Mouse (Mus musculus): ENCODE measurements around the gene Slc38a3. TPM values are rescaled to one million over a fixed set of nuclear protein-coding genes. Genes with fewer than 3 reads are reported as not detected.

Gene Slc38a3
- polyA plus RNA-seq, 1 experiment from 2014 or later: 32.9 TPM

DNA sequence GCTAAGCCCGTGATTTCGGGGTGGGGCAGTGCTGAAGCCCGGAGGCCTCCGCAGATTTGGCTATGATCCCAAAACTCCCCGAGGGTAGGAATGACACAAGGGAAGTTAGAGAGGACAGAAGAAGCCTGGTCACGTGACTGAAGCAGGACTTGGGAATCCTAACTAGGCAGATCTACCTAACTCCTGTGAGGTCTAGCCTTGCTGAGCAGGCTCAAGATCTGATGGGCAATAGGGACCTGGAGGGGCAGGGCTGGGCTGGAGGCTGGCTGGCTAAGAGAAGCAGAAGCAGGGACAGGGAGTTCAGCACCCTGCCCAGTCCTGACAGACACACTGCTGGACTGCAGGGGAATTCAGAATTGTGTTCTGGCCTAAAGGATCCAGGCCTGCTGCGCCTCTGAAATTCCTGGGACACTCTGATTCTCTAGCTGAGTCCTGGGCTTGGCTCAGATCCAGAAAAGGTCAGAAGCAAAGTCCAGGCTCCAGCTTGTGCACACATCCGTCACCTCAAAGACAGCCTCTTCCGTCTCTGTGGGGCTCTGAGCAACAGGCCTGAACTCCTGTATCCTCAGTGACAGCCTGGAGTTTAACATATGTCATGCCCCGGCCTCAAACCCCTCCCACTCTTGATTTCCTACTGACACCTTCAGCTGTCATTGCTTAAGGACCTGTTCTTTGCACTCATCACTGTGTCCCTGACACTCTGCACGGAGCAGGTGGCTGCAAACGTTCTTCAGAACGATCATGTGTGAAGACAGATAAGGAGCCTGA, 50.4 kb downstream of the Slc38a3 start:
- H3K4me3 ChIP-seq (ENCODE audit: low read depth, low read length): no peak overlapping the region
- H3K9ac ChIP-seq (ENCODE audit: low read length): no peak overlapping the region
- H3K9me3 ChIP-seq (replicated peaks; ENCODE audit: control insufficient read depth, low read length): no peaks in the 10 kb centered on the region
- no peak overlapping the region for H3K4me2 ChIP-seq (ENCODE audit: low read length)
- DNase-seq (ENCODE audit: low spot score): peak; percentile 50
- peaks cover 4% of the 10 kb centered on the region for H3K4me1 ChIP-seq (ENCODE audit: control insufficient read depth, insufficient read depth, low read length)
- 45% methylated on average over 13 of the region's 13 CpGs for WGBS
- peaks cover 80% of the 10 kb centered on the region for H3K36me3 ChIP-seq (ENCODE audit: control insufficient read depth, insufficient read depth, low read length)
- ATAC-seq: no peak
- H3K27ac ChIP-seq (ENCODE audit: low read depth, low read length): 0 out of 2 replicates have a peak overlapping the region, but pooled peaks have one; percentile 27
- no peaks in the 10 kb centered on the region for H3K27me3 ChIP-seq (replicated peaks; ENCODE audit: control insufficient read depth, insufficient read depth, low read length)

DNA sequence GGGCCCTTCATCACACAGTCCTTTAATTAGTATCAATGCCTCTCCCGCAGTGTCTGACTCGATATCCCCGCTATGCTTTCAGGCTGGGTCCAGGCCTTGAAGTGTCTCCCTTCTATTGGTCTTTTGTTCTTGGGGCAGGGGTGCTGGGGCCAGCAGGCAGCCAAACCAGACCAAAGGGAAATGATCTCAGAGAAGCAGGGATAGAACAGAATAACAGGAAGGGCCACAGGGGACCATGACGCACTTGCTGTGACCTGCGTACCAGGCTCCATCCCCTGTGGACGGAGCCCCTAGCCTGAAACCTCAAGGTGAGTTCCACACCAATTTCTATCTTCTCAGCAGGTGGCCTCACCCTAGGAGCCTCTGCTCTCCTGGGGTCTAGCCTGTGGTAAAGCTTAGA, 51.2 kb downstream of the Slc38a3 start:
- Histone ChIP-seq H3K9ac (ENCODE audit: low read length) (no peak overlapping the region), H3K27ac (ENCODE audit: low read depth, low read length) (0 out of 2 replicates have a peak overlapping the region, but pooled peaks have one; percentile 27), H3K9me3 (replicated peaks; ENCODE audit: control insufficient read depth, low read length) (no peaks in the 10 kb centered on the region), H3K4me2 (ENCODE audit: low read length) (no peak overlapping the region), H3K36me3 (ENCODE audit: control insufficient read depth, insufficient read depth, low read length) (peaks cover 76% of the 10 kb centered on the region), H3K4me3 (ENCODE audit: low read depth, low read length) (no peak overlapping the region), H3K4me1 (ENCODE audit: control insufficient read depth, insufficient read depth, low read length) (peaks cover 5% of the 10 kb centered on the region), H3K27me3 (replicated peaks; ENCODE audit: control insufficient read depth, insufficient read depth, low read length) (no peaks in the 10 kb centered on the region)
- WGBS: 82% methylated on average over 6 of the region's 6 CpGs
- DNase-seq (ENCODE audit: low spot score): no peak
- ATAC-seq: no peak

DNA sequence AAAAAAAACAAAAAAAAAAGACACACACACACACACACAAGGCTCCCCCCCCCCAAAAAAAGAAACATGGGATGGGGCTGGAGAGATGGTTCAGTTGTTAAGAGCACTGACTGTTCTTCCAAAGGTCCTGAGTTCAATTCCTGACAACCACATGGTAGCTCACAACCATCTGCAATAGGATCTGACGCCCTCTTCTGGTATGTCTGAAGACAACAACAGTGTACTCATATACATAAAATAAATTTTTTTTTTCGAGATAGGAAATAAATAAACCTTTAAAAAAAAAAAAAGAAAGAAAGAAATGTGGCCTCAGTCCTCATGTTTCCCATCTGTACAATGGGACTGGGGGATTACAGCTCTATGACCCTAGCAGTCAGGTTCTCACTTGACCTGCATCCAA, 51.9 kb downstream of the Slc38a3 start:
- DNase-seq (ENCODE audit: low spot score): no peak
- no peaks in the 10 kb centered on the region for H3K27me3 ChIP-seq (replicated peaks; ENCODE audit: control insufficient read depth, insufficient read depth, low read length)
- no peak for ATAC-seq
- H3K9ac ChIP-seq (ENCODE audit: low read length): no peak overlapping the region
- H3K4me1 ChIP-seq (ENCODE audit: control insufficient read depth, insufficient read depth, low read length): peaks cover 6% of the 10 kb centered on the region
- WGBS: 91% methylated on average over 2 of the region's 2 CpGs
- H3K9me3 ChIP-seq (replicated peaks; ENCODE audit: control insufficient read depth, low read length): no peaks in the 10 kb centered on the region
- peaks cover 73% of the 10 kb centered on the region for H3K36me3 ChIP-seq (ENCODE audit: control insufficient read depth, insufficient read depth, low read length)
- no peak overlapping the region for H3K27ac ChIP-seq (ENCODE audit: low read depth, low read length)
- H3K4me3 ChIP-seq (ENCODE audit: low read depth, low read length): no peak overlapping the region
- H3K4me2 ChIP-seq (ENCODE audit: low read length): no peak overlapping the region

DNA sequence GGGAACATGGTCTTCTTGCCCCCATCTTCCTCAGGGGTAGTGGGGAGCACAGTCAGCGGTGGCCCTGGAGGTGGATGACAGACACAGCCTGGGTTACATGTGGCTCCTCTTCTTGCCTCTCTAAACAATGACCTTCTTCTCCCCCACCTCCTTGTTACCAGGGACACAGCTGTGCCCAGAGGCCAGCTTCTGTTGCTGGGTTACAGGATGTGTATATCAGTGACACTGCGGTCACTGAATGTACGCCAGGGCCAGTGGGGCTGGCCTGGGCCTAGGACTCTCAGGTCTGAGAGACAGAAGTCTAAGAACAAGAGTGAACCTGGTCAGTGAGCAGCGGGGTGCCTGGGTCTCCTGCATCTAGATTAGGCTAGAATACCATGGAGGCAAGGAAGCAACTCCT, 54.3 kb downstream of the Slc38a3 start:
- no peak overlapping the region for H3K4me3 ChIP-seq (ENCODE audit: low read depth, low read length)
- 90% methylated on average over 4 of the region's 4 CpGs for WGBS
- H3K27me3 ChIP-seq (replicated peaks; ENCODE audit: control insufficient read depth, insufficient read depth, low read length): no peaks in the 10 kb centered on the region
- H3K9ac ChIP-seq (ENCODE audit: low read length): no peak overlapping the region
- H3K4me1 ChIP-seq (ENCODE audit: control insufficient read depth, insufficient read depth, low read length): peaks cover 18% of the 10 kb centered on the region
- H3K9me3 ChIP-seq (replicated peaks; ENCODE audit: control insufficient read depth, low read length): no peaks in the 10 kb centered on the region
- H3K27ac ChIP-seq (ENCODE audit: low read depth, low read length): no peak overlapping the region
- ATAC-seq (no peak), DNase-seq (ENCODE audit: low spot score) (no peak)
- H3K36me3 ChIP-seq (ENCODE audit: control insufficient read depth, insufficient read depth, low read length): peaks cover 62% of the 10 kb centered on the region
- H3K4me2 ChIP-seq (ENCODE audit: low read length): no peak overlapping the region

DNA sequence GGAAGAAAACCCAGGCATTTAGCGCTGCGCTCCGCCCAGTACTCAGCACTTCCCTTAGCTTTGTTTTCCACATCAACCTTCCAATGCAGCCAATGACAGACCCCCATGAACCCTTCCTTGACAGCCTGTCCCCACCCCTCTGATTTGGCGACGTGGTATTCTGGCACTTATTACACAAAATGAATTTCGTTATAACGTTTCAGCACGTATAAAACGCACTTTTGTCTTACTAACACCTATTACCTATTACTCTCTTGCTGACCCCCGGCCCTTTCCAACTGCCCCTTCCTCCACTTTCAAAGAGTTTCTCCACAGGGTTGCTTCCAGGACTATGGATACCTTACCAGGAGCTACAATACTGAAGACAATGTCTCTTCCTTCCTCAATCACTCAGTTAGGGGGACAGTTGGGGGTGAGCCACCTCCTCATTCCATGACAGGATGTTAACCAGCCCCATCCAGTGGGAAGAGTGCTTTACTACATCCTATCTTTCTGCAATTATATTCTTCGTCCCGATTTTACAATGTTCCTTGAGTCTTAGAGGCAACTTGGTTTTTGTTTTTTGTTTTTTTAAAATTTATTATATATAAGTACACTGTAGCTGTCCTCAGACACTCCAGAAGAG, 56.3 kb downstream of the Slc38a3 start:
- H3K9ac ChIP-seq (ENCODE audit: low read length): peak overlapping the region; percentile 82
- peak; percentile 73 for DNase-seq (ENCODE audit: low spot score)

DNA sequence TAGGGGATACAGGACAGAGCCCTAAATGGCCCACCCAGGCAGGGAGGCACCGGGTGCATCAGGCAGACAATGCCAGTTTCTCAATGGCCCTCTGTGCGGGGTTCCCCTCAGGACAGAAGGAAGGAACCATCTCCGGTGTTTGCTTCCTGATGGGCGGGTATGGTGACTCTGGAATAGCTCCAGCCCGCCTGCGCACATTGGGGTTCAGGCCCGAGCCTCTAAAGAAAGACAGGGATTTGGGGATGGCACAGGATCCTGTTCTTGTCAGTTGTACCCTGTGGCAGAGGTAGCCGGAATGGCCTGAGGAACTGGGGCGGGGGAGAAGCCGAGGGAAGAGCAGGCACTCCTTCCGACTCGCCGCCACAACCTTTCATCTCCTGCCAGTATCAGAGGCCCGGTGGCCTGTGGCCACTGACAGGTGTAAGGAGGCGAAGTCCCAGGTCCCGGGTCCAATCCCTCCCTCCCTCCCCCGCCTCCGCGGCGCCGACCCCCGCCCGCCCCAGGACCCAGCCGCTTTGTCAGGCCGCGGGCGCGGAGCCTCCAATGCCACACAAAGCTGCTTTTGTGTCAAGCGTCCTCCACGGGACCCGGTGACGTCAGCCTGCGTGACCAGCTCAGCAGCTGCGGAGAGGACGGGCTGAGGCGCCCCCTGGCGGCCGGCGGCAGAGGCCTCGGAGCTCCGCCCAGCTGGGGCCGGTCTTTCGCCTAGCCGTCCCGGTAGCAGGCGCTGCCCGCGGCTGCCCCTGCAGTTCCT, 57.0 kb downstream of the Slc38a3 start:
- H3K4me2 ChIP-seq (ENCODE audit: low read length): peak overlapping the region; percentile 72
- H3K27me3 ChIP-seq (replicated peaks; ENCODE audit: control insufficient read depth, insufficient read depth, low read length): no peaks in the 10 kb centered on the region
- ATAC-seq (peak; percentile 96), DNase-seq (ENCODE audit: low spot score) (peak; percentile 98)
- H3K27ac ChIP-seq (ENCODE audit: low read depth, low read length): peak overlapping the region; percentile 99
- H3K4me3 ChIP-seq (ENCODE audit: low read depth, low read length): peak overlapping the region; percentile 34
- H3K9me3 ChIP-seq (replicated peaks; ENCODE audit: control insufficient read depth, low read length): no peaks in the 10 kb centered on the region
- under 1% methylated on average over 44 of the region's 48 CpGs for WGBS
- H3K36me3 ChIP-seq (ENCODE audit: control insufficient read depth, insufficient read depth, low read length): peaks cover 36% of the 10 kb centered on the region
- peak overlapping the region; percentile 82 for H3K9ac ChIP-seq (ENCODE audit: low read length)
- peaks cover 17% of the 10 kb centered on the region for H3K4me1 ChIP-seq (ENCODE audit: control insufficient read depth, insufficient read depth, low read length)

More for the DNA sequence above, 56.3 kb downstream of the Slc38a3 start:
- WGBS: 10% methylated on average over 12 of the region's 12 CpGs
- Histone ChIP-seq H3K36me3 (ENCODE audit: control insufficient read depth, insufficient read depth, low read length) (peaks cover 42% of the 10 kb centered on the region), H3K27ac (ENCODE audit: low read depth, low read length) (peak overlapping the region; percentile 99), H3K9me3 (replicated peaks; ENCODE audit: control insufficient read depth, low read length) (no peaks in the 10 kb centered on the region), H3K4me3 (ENCODE audit: low read depth, low read length) (peak overlapping the region; percentile 34), H3K27me3 (replicated peaks; ENCODE audit: control insufficient read depth, insufficient read depth, low read length) (no peaks in the 10 kb centered on the region), H3K4me1 (ENCODE audit: control insufficient read depth, insufficient read depth, low read length) (peaks cover 17% of the 10 kb centered on the region), H3K4me2 (ENCODE audit: low read length) (peak overlapping the region; percentile 72)
- ATAC-seq: peak; percentile 24

DNA sequence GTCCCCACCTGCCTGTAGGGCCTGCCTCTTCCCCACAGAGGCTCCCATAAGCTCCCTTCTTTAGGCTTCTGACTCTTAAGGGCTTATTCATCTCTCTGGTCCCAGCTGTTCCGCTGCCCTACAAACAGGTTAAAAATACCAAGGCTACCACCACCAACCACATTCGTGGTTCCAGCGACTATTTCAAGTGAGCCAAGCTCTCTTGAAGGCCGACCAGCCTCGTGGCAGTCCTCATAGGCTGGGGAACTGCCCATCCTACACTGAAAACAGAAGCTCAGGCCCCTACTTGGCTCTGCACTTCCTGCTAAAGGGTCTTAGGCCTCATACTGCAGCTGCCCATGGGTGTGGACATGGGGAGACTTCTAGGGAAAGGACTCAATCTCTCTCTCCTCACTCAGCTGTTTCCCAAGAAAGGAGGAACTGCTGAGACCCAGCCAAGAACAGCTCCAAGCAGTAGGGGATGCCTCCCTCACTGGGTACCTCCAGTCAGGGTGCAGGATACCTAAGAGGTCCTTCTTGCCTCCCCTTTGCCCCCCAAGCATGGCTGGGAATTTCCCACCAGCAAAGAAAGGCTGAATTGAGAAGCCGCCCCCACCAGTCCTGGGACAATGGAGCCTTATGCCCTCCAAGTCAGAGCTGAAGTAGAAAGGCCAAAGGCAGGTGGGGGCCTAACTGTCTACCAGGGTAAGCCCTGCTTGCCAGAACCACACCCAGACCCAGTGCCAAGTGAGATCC, 57.7 kb downstream of the Slc38a3 start:
- 59% methylated on average over 6 of the region's 6 CpGs for whole genome bisulfite sequencing
- no peak for DNase-seq (ENCODE audit: low spot score)
- H3K4me3 ChIP-seq (ENCODE audit: low read depth, low read length): peak overlapping the region; percentile 34; the same call in 1 of the 2 replicates

DNA sequence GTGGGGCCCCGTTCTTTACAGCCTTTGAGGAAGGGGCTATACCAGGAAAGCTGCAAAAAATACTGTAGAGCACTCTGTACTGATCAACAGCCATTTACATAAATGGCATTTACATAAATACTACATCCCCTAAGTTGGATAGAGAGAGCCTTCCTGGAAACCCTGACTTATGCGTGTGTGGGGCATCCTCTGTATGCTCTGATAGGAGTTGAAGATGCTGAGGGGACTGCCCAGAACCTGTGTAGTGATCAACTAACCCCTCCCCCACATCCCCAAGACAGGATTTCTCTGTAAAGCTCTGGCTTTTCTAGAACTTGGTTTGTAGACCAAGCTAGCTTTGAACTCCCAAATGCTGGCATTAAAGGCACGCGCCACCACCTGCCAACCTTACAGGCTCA, 59.9 kb downstream of the Slc38a3 start:
- H3K36me3 ChIP-seq (ENCODE audit: control insufficient read depth, insufficient read depth, low read length): peaks cover 9% of the 10 kb centered on the region
- H3K27me3 ChIP-seq (replicated peaks; ENCODE audit: control insufficient read depth, insufficient read depth, low read length): no peaks in the 10 kb centered on the region
- 63% methylated on average over 4 of the region's 4 CpGs for WGBS
- H3K9me3 ChIP-seq (replicated peaks; ENCODE audit: control insufficient read depth, low read length): no peaks in the 10 kb centered on the region
- H3K9ac ChIP-seq (ENCODE audit: low read length): no peak overlapping the region
- ATAC-seq (no peak), DNase-seq (ENCODE audit: low spot score) (no peak)
- H3K4me1 ChIP-seq (ENCODE audit: control insufficient read depth, insufficient read depth, low read length): peaks cover 20% of the 10 kb centered on the region
- H3K27ac ChIP-seq (ENCODE audit: low read depth, low read length): no peak overlapping the region
- no peak overlapping the region for H3K4me2 ChIP-seq (ENCODE audit: low read length)
- H3K4me3 ChIP-seq (ENCODE audit: low read depth, low read length): no peak overlapping the region

More for the DNA sequence above, 57.7 kb downstream of the Slc38a3 start:
- Histone ChIP-seq H3K36me3 (ENCODE audit: control insufficient read depth, insufficient read depth, low read length) (peaks cover 31% of the 10 kb centered on the region), H3K27me3 (replicated peaks; ENCODE audit: control insufficient read depth, insufficient read depth, low read length) (no peaks in the 10 kb centered on the region), H3K4me1 (ENCODE audit: control insufficient read depth, insufficient read depth, low read length) (peaks cover 17% of the 10 kb centered on the region), H3K4me2 (ENCODE audit: low read length) (peak overlapping the region; percentile 72), H3K9ac (ENCODE audit: low read length) (peak overlapping the region; percentile 82), H3K27ac (ENCODE audit: low read depth, low read length) (peak overlapping the region; percentile 99), H3K9me3 (replicated peaks; ENCODE audit: control insufficient read depth, low read length) (no peaks in the 10 kb centered on the region)
- no peak for ATAC-seq
